Mouse (Mus musculus): ENCODE measurements around the gene Dpep1.
"Not testable (repeated sequence)": the region's sequence is repeated elsewhere in the genome, so short reads cannot be mapped to it uniquely, and the experiment has no call there.

The Dpep1 gene

GRCm38 (mm10) chr8:123212321-123213117, 26.5 kb downstream of the Dpep1 start, which contains the start of the genes Chmp1a and Spata33:
Chmp1a (minus strand) TSS chr8:123212763.
Spata33 (plus strand) TSS chr8:123212832.
- DNase-seq = peak; percentile 97

DNA sequence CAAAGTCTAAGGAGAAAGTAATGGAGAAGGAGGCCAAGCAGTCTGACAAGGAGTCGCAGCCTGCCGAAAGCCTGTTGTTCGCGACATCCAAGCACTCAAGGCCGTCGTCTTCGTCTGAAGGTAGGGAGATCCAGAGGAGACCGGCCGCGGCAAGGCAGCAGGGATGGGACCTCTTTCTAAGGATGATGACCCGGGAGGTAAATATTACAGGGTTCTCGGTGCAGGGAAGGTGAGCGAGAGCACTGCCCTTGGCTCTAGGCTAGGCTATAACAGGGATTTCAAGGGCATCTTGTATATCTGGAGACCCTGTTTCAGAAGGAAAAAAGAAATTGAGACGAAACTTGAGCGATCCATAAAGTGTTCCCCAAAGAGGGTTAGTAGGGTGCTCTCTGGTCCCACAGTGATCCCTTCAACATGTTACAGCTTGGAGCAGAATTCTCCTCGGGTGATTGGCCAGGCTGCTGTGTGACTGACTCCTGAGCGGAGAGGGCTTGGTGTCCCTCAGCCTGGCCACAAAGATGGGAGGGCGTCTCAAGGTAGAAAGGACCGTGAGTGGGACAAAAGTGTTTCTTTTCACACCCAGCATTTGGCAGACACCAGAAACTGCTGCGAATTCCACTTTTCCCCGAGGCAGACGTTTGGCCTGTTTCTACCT, 27.2 kb downstream of the Dpep1 start:
- no peak for DNase-seq

GRCm38 (mm10) chr8:123215430-123215829, 29.4 kb downstream of the Dpep1 start:
- no peak for DNase-seq

GRCm38 (mm10) chr8:123220917-123221316, 34.9 kb downstream of the Dpep1 start:
- DNase-seq = no peak

GRCm38 (mm10) chr8:123224278-123225266, 38.5 kb downstream of the Dpep1 start, which contains the start of gene Cdk10:
Cdk10 (plus strand) TSS chr8:123224842.
- peak; percentile 96 for DNase-seq

- DNase-seq = no peak
Observed at GRCm38 (mm10) chr8:123228416-123228815, 42.4 kb downstream of the Dpep1 start.

- not testable (repeated sequence) for DNase-seq
Observed at GRCm38 (mm10) chr8:123230326-123230725, 44.3 kb downstream of the Dpep1 start.

GRCm38 (mm10) chr8:123231742-123232141, 45.7 kb downstream of the Dpep1 start:
- DNase-seq = peak; percentile 50

- DNase-seq = no peak
Observed at GRCm38 (mm10) chr8:123232553-123232952, 46.5 kb downstream of the Dpep1 start.

- DNase-seq = no peak
Observed at GRCm38 (mm10) chr8:123233300-123233699, 47.3 kb downstream of the Dpep1 start.

DNA sequence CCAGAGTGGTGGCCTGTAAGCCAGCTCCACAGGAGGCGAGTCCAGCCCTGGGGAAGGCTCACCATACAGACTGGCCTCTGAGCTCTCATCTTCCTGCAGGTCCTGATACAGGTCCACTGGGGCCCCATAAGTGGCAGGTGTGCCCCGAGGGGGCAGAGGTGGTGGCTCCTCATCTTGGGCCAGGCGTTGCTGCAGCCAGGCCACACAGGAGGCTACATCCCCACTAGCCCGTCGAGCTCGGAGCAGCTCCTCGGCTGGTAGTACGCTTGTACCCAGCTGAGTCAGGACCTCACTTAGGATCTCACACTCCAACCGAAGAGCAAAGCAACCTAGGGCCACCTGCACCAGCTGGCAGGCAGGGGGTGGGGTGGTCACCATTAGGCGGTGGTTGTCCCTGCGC, 47.7 kb downstream of the Dpep1 start:
- no peak for DNase-seq

GRCm38 (mm10) chr8:123234918-123235519, 49.0 kb downstream of the Dpep1 start:
- DNase-seq = no peak

DNA sequence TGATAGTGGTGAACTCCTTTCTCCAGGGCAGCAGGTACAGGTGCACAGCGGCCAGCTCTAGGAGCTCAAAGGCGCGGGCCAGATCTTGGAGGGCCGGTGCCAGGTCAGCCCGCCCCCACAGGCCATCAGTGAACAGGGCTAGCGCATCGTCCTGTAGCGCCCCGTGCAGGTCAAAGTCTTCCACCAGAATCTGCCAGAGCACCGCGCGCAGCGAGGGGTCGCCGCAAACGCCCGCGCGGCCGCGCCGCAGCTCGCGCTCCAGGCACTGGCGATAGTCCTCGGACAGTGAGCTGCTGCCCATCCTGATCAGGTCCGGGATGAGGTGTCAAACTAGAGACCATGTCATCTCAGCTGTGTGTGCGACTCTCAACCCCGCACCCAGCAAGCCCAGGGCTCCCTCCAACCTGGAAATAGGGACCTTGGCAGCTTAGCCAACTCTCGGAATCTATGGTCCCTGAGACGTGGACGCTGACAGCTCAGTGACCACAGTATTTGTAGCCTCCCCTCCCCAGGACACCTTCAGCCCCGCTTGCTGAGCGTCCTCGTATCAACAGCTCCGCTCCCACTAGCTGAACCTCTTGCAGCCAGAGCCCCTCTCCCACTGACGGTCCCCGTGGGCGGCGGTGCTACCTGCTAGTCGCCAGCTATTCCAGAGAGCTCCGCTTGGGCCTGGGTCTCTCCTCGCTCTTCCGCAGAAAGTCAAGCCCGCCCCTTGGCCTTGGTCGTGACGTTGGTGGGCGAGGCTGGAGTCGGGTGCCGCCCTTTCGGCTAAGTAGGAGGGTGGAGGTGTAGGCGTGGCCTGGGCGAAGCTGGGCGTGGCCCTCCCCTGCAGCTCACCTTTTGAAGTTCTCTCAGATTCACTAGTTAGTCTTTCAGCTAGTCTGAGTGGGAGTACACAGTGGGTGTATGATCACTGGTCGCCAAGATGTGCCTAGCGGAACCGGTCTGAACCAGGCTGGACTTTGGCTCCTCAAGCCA, 49.8 kb downstream of the Dpep1 start, which contains the start of gene Spata2l:
Spata2l (minus strand) TSS at position 714 of the 978 bp plus-strand sequence.
- peak; percentile 94 for DNase-seq

- DNase-seq = no peak
Observed at GRCm38 (mm10) chr8:123239398-123239797, 53.4 kb downstream of the Dpep1 start.

DNA sequence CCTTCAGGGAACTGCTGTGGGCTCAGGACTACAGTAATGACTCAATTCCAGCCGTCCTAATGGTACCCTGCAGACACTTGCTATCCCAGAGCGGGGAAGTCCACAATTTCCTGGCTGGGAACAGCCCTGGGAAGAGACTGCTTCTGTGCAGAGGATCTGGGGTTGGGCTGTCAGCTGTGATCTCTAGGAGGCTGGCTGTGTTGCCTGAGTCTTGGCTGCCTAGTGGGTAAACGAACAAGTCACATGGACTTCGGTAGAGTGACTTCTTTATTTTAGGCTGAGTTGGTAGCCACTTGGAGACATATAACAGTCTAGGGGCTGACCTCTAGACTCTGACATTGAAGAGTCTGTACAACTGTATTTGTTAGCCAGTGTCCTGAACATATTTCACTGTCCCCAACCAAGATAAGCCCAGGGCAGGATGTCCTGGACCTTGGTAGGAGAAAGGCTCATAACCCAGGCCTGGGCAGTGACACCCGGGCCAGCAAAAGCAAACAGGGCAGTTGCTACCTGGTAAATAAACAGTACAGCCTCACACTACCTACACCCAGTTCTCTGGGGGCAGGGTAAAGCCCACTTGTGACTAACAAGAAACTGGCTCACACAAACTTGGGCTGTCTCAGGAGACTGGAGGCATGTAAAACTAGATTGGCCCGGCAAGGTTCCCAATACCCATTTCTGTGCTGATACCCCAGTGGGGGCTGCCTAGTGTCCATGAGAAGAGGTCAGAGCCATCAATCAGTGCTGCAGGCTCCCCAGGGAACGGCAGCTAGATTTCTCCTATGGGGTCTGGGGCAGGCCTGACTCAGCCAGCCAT, 56.3 kb downstream of the Dpep1 start:
- no peak for DNase-seq

DNA sequence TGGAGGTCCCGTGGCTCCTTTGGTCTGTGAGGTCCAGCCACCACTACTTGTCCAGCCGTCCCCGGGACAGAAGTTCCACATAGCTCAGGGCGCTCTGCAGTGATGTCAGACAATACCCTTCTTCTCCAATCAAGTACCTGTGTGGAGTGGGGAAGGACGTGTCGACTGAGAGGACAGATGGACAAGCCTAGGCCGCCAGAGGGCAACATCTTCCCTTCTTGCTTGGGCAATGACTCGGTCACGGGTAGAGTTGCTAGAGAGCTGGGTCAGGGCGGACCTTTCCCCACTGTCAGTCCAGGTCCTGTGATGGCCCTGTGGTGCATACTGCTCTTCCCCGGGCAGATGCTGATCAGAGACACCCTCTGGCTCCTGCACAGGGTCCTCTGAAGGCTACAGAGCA, 57.0 kb downstream of the Dpep1 start:
- no peak for DNase-seq

DNA sequence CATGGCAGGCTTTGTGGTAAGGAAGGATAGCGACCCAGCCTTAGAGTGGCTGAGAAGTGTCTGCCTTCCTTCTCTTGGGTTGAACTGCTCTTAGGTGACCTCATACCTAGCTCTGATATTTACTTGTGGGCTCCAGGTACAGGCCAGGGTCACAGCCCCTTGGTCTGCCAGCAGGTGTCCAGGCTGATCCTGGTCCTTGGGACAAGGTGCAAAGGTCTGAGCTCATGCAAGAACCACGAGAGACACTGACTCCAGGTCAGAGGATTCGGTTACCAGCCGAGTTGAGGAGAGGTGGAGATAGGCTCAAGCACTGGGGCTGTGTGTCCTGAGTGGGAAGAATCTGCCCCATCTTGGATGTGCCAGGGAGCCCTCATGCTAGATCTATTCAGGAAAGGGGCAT, 58.3 kb downstream of the Dpep1 start:
- no peak for DNase-seq

GRCm38 (mm10) chr8:123245543-123245942, 59.5 kb downstream of the Dpep1 start:
- no peak for DNase-seq

- DNase-seq = no peak
Observed at GRCm38 (mm10) chr8:123247748-123248147, 61.7 kb downstream of the Dpep1 start.

DNA sequence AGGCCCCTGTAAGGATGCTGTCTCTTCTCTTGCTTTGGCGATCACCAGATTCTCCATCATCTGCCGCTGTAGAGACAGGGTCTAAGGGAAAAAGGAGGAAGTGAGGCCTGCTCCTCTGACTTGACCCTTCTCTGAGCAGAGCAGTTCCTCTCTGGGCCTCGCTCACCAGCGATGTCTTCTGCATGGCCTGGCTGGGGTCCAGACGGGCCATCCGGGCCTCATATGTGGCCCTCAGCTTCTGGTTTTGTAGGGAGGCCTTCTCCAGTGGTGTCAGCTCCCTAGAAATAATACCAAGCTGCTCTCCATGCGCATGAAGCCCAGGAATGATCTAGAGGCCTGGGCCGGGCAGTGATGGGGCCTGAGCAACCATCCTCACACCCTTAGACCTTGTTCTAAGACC, 62.6 kb downstream of the Dpep1 start:
- DNase-seq = no peak

Data from kidney, postnatal 10 days (tissue).